Mouse (Mus musculus): ENCODE results near the gene Atp23. TPM values are rescaled to one million over a fixed set of nuclear protein-coding genes. Genes with fewer than 3 reads are reported as not detected.

Atp23 gene
- polyA plus RNA-seq, 1 experiment from 2014 or later, result 18.7 TPM

GRCm38 (mm10) chr10:126905650-126906075, 4.5 kb upstream of the Atp23 start:
- H3K27me3 ChIP-seq, result no peaks in the 10 kb centered on the region
- H3K9me3 ChIP-seq, result no peaks in the 10 kb centered on the region
- H3K4me1 ChIP-seq, result peaks cover 4% of the 10 kb centered on the region
- H3K9ac ChIP-seq, result peak overlapping the region; percentile 47
- no peaks in the 10 kb centered on the region for H3K36me3 ChIP-seq
- H3K4me3 ChIP-seq, result peak overlapping the region; percentile 47
- H3K27ac ChIP-seq, result peak overlapping the region; percentile 86
- peak overlapping the region; percentile 75 for H3K4me2 ChIP-seq
- peak; percentile 72; the same call in 1 of the 2 replicates for ATAC-seq (ENCODE audit: borderline replicate concordance, extremely low read depth, low FRiP score, low TSS enrichment)
- under 1% methylated on average over 30 of the region's 30 CpGs for WGBS

- H3K4me1 ChIP-seq, result peaks cover 7% of the 10 kb centered on the region
- peak overlapping the region; percentile 86 for H3K27ac ChIP-seq
- H3K27me3 ChIP-seq, result no peaks in the 10 kb centered on the region
- WGBS, result 66% methylated on average over 8 of the region's 8 CpGs
- H3K9me3 ChIP-seq, result no peaks in the 10 kb centered on the region
- ATAC-seq (ENCODE audit: borderline replicate concordance, extremely low read depth, low FRiP score, low TSS enrichment), result no peak
- H3K9ac ChIP-seq, result no peak overlapping the region
- no peaks in the 10 kb centered on the region for H3K36me3 ChIP-seq
- H3K4me2 ChIP-seq, result peak overlapping the region; percentile 75
- H3K4me3 ChIP-seq, result peak overlapping the region; percentile 47
Measured at GRCm38 (mm10) chr10:126905086-126905485, 3.9 kb upstream of the Atp23 start.

GRCm38 (mm10) chr10:126904221-126904620, 3.1 kb upstream of the Atp23 start:
- H3K36me3 ChIP-seq, result no peaks in the 10 kb centered on the region
- H3K27me3 ChIP-seq, result no peaks in the 10 kb centered on the region
- WGBS, result 20% methylated on average over 5 of the region's 5 CpGs
- no peak overlapping the region for H3K4me3 ChIP-seq
- H3K9me3 ChIP-seq, result no peaks in the 10 kb centered on the region
- no peak overlapping the region for H3K4me2 ChIP-seq
- no peak overlapping the region for H3K27ac ChIP-seq
- H3K9ac ChIP-seq, result no peak overlapping the region
- peaks cover 11% of the 10 kb centered on the region for H3K4me1 ChIP-seq
- ATAC-seq (ENCODE audit: borderline replicate concordance, extremely low read depth, low FRiP score, low TSS enrichment), result no peak

GRCm38 (mm10) chr10:126901488-126901843, 311 bp upstream of the Atp23 start:
- Histone ChIP-seq H3K4me3 (peak overlapping the region; percentile 81), H3K4me2 (peak overlapping the region; percentile 98), H3K9ac (peak overlapping the region; percentile 82; the same call in 1 of the 2 replicates), H3K9me3 (no peaks in the 10 kb centered on the region), H3K27me3 (no peaks in the 10 kb centered on the region), H3K36me3 (peaks cover 8% of the 10 kb centered on the region; the same call in 1 of the 2 replicates), H3K27ac (no peak overlapping the region), H3K4me1 (peaks cover 11% of the 10 kb centered on the region)
- WGBS, result 0% methylated on average over 4 of the region's 4 CpGs
- no peak for ATAC-seq (ENCODE audit: borderline replicate concordance, extremely low read depth, low FRiP score, low TSS enrichment)

- no peak overlapping the region for H3K27ac ChIP-seq
- H3K9me3 ChIP-seq, result no peaks in the 10 kb centered on the region
- no peak overlapping the region for H3K4me3 ChIP-seq
- no peak overlapping the region for H3K9ac ChIP-seq
- no peak overlapping the region for H3K4me2 ChIP-seq
- peaks cover 36% of the 10 kb centered on the region for H3K36me3 ChIP-seq
- WGBS, result 55% methylated on average over 6 of the region's 6 CpGs
- H3K27me3 ChIP-seq, result no peaks in the 10 kb centered on the region
- peaks cover 7% of the 10 kb centered on the region; the same call in 1 of the 2 replicates for H3K4me1 ChIP-seq
- no peak for ATAC-seq (ENCODE audit: borderline replicate concordance, extremely low read depth, low FRiP score, low TSS enrichment)
Measured at GRCm38 (mm10) chr10:126895891-126896290, 5.3 kb downstream of the Atp23 start.

GRCm38 (mm10) chr10:126894061-126894460, 7.1 kb downstream of the Atp23 start:
- Histone ChIP-seq H3K4me2 (no peak overlapping the region), H3K27ac (no peak overlapping the region), H3K27me3 (no peaks in the 10 kb centered on the region), H3K9ac (no peak overlapping the region), H3K36me3 (peaks cover 53% of the 10 kb centered on the region), H3K9me3 (no peaks in the 10 kb centered on the region), H3K4me3 (no peak overlapping the region), H3K4me1 (no peaks in the 10 kb centered on the region)
- ATAC-seq (ENCODE audit: borderline replicate concordance, extremely low read depth, low FRiP score, low TSS enrichment), result no peak
- 90% methylated on average over 15 of the region's 15 CpGs for WGBS

- Histone ChIP-seq H3K4me3 (no peak overlapping the region), H3K9me3 (no peaks in the 10 kb centered on the region), H3K27me3 (no peaks in the 10 kb centered on the region), H3K9ac (no peak overlapping the region), H3K36me3 (peaks cover 57% of the 10 kb centered on the region), H3K4me2 (no peak overlapping the region), H3K4me1 (no peaks in the 10 kb centered on the region), H3K27ac (no peak overlapping the region)
- WGBS, result 95% methylated on average over 7 of the region's 7 CpGs
- no peak for ATAC-seq (ENCODE audit: borderline replicate concordance, extremely low read depth, low FRiP score, low TSS enrichment)
Measured at GRCm38 (mm10) chr10:126893145-126893544, 8.0 kb downstream of the Atp23 start.

- Histone ChIP-seq H3K27ac (no peak overlapping the region), H3K4me1 (no peaks in the 10 kb centered on the region), H3K4me3 (no peak overlapping the region), H3K36me3 (no peaks in the 10 kb centered on the region), H3K9ac (no peak overlapping the region), H3K27me3 (no peaks in the 10 kb centered on the region), H3K9me3 (no peaks in the 10 kb centered on the region), H3K4me2 (no peak overlapping the region)
- WGBS, result 82% methylated on average over 3 of the region's 3 CpGs
- no peak for ATAC-seq (ENCODE audit: borderline replicate concordance, extremely low read depth, low FRiP score, low TSS enrichment)
Measured at GRCm38 (mm10) chr10:126873755-126874154, 27.4 kb downstream of the Atp23 start.

GRCm38 (mm10) chr10:126872256-126872655, 28.9 kb downstream of the Atp23 start:
- no peak overlapping the region for H3K9ac ChIP-seq
- ATAC-seq (ENCODE audit: borderline replicate concordance, extremely low read depth, low FRiP score, low TSS enrichment), result no peak

GRCm38 (mm10) chr10:126869372-126870318, 31.5 kb downstream of the Atp23 start:
- peak overlapping the region; percentile 27; the same call in 1 of the 2 replicates for H3K9ac ChIP-seq
- no peaks in the 10 kb centered on the region for H3K27me3 ChIP-seq
- peak overlapping the region; percentile 50 for H3K4me2 ChIP-seq
- no peaks in the 10 kb centered on the region for H3K36me3 ChIP-seq
- no peaks in the 10 kb centered on the region for H3K9me3 ChIP-seq
- no peak overlapping the region for H3K27ac ChIP-seq
- 16% methylated on average over 23 of the region's 23 CpGs for WGBS
- no peaks in the 10 kb centered on the region for H3K4me1 ChIP-seq
- H3K4me3 ChIP-seq, result peak overlapping the region; percentile 29; the same call in 1 of the 2 replicates
- peak; percentile 55; the same call in 1 of the 2 replicates for ATAC-seq (ENCODE audit: borderline replicate concordance, extremely low read depth, low FRiP score, low TSS enrichment)

More at GRCm38 (mm10) chr10:126872256-126872655, 28.9 kb downstream of the Atp23 start:
- H3K9me3 ChIP-seq, result no peaks in the 10 kb centered on the region
- H3K27me3 ChIP-seq, result no peaks in the 10 kb centered on the region
- H3K27ac ChIP-seq, result no peak overlapping the region
- no peak overlapping the region for H3K4me3 ChIP-seq
- no peaks in the 10 kb centered on the region for H3K4me1 ChIP-seq
- H3K4me2 ChIP-seq, result no peak overlapping the region
- H3K36me3 ChIP-seq, result no peaks in the 10 kb centered on the region
- WGBS, result 46% methylated on average over 5 of the region's 5 CpGs

GRCm38 (mm10) chr10:126865284-126865683, 35.9 kb downstream of the Atp23 start:
- WGBS, result 88% methylated on average over 8 of the region's 8 CpGs
- H3K9ac ChIP-seq, result no peak overlapping the region
- no peaks in the 10 kb centered on the region for H3K27me3 ChIP-seq
- no peaks in the 10 kb centered on the region for H3K36me3 ChIP-seq
- no peak overlapping the region for H3K27ac ChIP-seq
- ATAC-seq (ENCODE audit: borderline replicate concordance, extremely low read depth, low FRiP score, low TSS enrichment), result no peak
- no peak overlapping the region for H3K4me2 ChIP-seq
- no peaks in the 10 kb centered on the region for H3K9me3 ChIP-seq
- no peaks in the 10 kb centered on the region for H3K4me1 ChIP-seq
- no peak overlapping the region for H3K4me3 ChIP-seq

- no peak for ATAC-seq (ENCODE audit: borderline replicate concordance, extremely low read depth, low FRiP score, low TSS enrichment)
- WGBS, result 45% methylated on average over 12 of the region's 12 CpGs
Measured at GRCm38 (mm10) chr10:126862193-126862592, 39.0 kb downstream of the Atp23 start.

More at GRCm38 (mm10) chr10:126862193-126862592, 39.0 kb downstream of the Atp23 start:
- Histone ChIP-seq H3K27ac (no peak overlapping the region), H3K4me3 (no peak overlapping the region), H3K36me3 (no peaks in the 10 kb centered on the region), H3K27me3 (no peaks in the 10 kb centered on the region), H3K4me2 (no peak overlapping the region), H3K9me3 (no peaks in the 10 kb centered on the region), H3K4me1 (no peaks in the 10 kb centered on the region), H3K9ac (no peak overlapping the region)

All from lung, embryonic 15.5 days (tissue).